Mouse (Mus musculus): ENCODE measurements around the gene Npepps.

DNA sequence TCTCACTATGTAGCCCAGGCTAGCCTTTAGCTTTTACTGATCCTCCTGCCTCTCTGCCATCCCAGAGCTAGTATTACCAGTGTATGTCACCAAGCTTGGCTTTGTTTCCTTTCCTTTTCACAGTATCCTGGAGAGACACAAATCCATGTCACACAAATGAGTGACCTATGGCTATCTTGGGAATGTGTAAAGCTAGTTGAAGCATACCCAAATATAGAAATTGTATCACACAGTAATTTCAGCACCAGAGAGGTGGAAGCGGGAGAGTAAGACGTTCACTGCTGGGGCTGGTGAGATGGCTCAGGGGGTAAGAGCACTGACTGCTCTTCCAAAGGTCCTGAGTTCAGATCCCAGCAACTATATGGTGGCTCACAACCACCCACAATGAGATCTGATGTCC lies 19.5 kb upstream of the Npepps start:
- no peak for TF ChIP-seq CTCF (IDR thresholded peaks at IDR 0.05; ENCODE audit: low read depth)
- no peak for TF ChIP-seq EP300 (optimal IDR thresholded peaks at IDR 0.05)

Measured in stomach, postnatal 0 days (tissue).